Mouse (Mus musculus): ENCODE measurements around the gene Auts2. TPM values are rescaled to one million over a fixed set of nuclear protein-coding genes. Genes with fewer than 3 reads are reported as not detected.
A peak's percentile ranks its signal among the peaks of the same experiment; 100 is the strongest.

The Auts2 gene
- polyA plus RNA-seq, 1 experiment from 2014 or later, result 56.7 TPM

DNA sequence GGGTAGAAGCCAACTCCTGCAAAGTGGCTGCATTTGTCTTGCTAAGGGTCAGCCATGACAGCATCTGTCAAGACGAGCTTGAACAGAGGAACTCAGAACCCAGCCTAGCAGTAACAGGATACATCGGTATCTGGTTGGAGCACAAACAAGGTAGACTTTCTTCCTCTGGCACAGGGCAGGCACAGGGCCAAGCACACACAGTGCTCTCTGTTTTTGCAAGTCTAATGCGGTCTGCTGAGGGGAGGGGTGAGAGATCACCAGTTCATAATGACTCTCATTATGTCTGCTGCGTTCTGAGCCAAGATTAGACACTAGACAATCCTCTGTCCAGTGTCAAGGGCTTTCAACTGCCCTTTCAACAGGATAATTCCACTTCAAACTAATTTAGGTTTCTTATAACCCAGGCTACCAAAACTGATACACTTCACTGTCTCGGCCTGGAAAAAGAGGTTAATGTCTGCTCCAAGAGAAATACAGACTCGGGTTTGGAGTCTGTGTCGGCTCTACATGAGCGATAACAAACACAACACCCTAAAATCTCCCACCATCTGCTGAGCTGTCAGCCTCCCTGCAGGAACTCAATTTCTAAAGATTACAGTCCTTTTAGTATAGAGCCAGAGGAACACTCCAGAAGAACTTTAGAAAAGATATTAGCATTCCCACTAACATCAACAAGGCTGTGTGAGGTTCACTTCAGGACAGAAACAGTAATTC lies 313.3 kb downstream of the Auts2 start:
- Histone ChIP-seq H3K36me3 (no peaks in the 10 kb centered on the region), H3K9me3 (no peaks in the 10 kb centered on the region), H3K27ac (0 out of 2 replicates have a peak overlapping the region, but pooled peaks have one; percentile 29), H3K4me3 (no peak overlapping the region), H3K27me3 (ENCODE audit: insufficient read depth, poor library complexity, severe bottlenecking) (no peaks in the 10 kb centered on the region), H3K4me1 (replicated peaks) (peaks cover 40% of the 10 kb centered on the region)
- WGBS, result 33% methylated on average over 8 of the region's 8 CpGs
- peak; percentile 47 for DNase-seq (ENCODE audit: low spot score)

DNA sequence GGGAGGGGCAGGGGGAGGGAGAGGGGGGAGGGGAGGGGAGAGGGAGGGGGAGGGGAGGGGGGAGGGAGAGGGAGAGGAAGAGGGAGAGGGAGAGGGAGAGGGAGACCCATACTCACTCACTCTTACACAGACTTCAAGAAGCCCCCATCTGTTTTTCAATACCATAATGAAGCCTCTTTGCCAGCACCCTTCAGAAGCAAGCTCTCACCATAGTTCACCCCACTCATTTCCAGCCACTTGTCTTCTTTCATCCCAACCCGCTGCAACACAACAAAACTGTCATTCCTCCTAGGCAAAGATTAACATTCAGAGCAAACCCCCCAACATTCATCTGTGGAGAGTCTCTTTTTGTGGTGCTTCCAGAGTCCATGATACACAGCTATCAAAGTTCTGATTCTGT lies 314.1 kb downstream of the Auts2 start:
- Histone ChIP-seq H3K4me1 (replicated peaks) (peaks cover 42% of the 10 kb centered on the region), H3K27me3 (ENCODE audit: insufficient read depth, poor library complexity, severe bottlenecking) (no peaks in the 10 kb centered on the region), H3K27ac (peak overlapping the region; percentile 13; the same call in 1 of the 2 replicates), H3K36me3 (no peaks in the 10 kb centered on the region), H3K4me3 (no peak overlapping the region), H3K9me3 (no peaks in the 10 kb centered on the region)
- no peak for DNase-seq (ENCODE audit: low spot score)
- WGBS, result 69% methylated on average over 1 of the region's 1 CpGs

DNA sequence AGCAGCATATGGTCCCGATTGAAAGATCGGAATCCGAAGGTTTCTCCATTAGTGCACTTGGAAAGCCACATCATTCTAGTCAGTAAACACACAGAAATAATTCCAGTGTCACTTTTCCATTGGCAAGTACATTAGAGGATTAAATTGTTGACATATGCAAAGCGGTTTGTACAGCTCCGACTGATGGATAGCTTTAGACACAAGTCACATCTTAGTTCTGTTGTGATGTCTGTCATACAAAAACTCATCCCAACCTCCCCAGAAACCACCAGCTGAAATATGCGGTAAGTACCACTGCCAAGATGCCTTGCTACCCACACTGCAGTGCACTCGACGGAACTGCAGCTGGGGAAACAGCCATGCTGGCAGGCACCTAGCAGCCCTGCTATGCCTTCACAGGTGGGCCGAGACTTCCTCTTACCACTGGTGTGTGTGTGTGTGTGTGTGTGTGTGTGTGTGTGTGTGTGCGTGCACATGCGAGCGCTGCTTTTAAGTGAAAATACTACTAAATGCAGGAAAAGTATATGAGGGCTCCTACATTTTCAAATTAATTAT lies 322.7 kb downstream of the Auts2 start:
- no peak overlapping the region for H3K27ac ChIP-seq
- H3K4me3 ChIP-seq, result no peak overlapping the region
- peaks cover 12% of the 10 kb centered on the region; the same call in 1 of the 2 replicates for H3K4me1 ChIP-seq (replicated peaks)
- H3K27me3 ChIP-seq (ENCODE audit: insufficient read depth, poor library complexity, severe bottlenecking), result no peaks in the 10 kb centered on the region
- no peaks in the 10 kb centered on the region for H3K36me3 ChIP-seq
- 91% methylated on average over 12 of the region's 12 CpGs for WGBS
- H3K9me3 ChIP-seq, result no peaks in the 10 kb centered on the region
- no peak for DNase-seq (ENCODE audit: low spot score)

DNA sequence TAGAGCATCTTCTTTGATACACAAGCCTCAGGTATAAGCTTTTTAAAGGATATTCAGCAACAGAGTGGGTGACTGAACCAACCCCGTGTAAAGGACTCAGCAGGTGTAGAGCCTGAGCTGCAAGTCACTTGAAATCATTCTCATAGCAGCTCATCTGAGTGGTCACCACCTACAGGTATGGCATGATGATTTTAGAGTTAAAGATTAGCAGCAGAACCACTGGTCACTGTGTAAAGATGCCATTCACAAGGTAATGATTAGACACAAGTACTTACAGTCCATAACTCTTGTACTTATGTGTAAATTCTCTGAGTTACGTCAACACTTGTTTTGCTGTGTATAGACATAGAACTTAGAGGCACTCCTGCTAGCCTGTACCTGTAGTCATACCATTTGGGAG lies 327.0 kb downstream of the Auts2 start:
- no peak for DNase-seq (ENCODE audit: low spot score)
- Histone ChIP-seq H3K9me3 (no peaks in the 10 kb centered on the region), H3K4me1 (replicated peaks) (peaks cover 13% of the 10 kb centered on the region; the same call in 1 of the 2 replicates), H3K36me3 (no peaks in the 10 kb centered on the region), H3K27ac (no peak overlapping the region), H3K27me3 (ENCODE audit: insufficient read depth, poor library complexity, severe bottlenecking) (no peaks in the 10 kb centered on the region), H3K4me3 (no peak overlapping the region)
- 90% methylated on average over 2 of the region's 2 CpGs for WGBS

DNA sequence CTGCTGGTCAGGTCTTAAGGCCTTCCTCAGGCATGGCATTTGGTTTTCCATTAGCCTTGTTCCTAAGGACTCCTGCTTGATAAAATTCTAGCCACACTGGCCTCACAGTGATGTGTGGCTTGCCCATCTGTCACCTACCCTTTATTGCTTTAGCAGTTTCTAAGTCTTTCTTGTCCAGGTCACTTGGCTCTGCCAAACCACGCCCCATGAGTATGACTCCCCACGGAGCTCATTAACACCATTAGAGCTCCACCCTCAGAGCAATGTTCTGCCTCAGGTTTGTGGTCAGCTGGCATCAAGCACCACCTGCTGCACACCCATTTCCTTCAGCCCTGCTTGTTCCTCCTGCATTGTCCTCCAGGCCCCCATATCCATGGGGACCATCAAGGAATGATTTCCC lies 330.7 kb downstream of the Auts2 start:
- 85% methylated on average over 2 of the region's 2 CpGs for WGBS
- no peaks in the 10 kb centered on the region for H3K9me3 ChIP-seq
- H3K27ac ChIP-seq, result no peak overlapping the region
- peaks cover 12% of the 10 kb centered on the region; the same call in 1 of the 2 replicates for H3K4me1 ChIP-seq (replicated peaks)
- H3K4me3 ChIP-seq, result no peak overlapping the region
- no peaks in the 10 kb centered on the region for H3K27me3 ChIP-seq (ENCODE audit: insufficient read depth, poor library complexity, severe bottlenecking)
- no peak for DNase-seq (ENCODE audit: low spot score)
- H3K36me3 ChIP-seq, result no peaks in the 10 kb centered on the region

DNA sequence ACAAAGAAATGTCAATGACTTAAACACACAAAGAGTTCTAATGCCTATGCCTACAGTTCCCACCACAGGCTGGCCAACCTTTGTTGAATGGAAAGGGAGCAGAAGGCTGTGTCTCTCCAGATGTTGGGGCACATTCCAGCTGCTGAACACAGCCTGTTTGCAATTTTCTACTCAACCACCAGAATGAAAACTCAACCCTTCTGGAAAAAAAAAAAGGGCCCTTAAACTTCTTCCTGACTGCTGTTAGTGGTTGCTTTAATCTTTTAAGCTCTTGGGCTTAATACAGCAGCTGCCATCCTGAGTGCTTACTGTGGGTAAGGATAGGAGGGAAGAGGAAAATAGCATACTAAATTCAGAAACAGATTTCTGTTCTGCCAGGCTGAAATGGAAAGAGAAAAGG lies 333.4 kb downstream of the Auts2 start:
- 0 out of 2 replicates have a peak, but pooled peaks cover 8% of the 10 kb centered on the region for H3K4me1 ChIP-seq (replicated peaks)
- H3K27ac ChIP-seq, result no peak overlapping the region
- H3K9me3 ChIP-seq, result no peaks in the 10 kb centered on the region
- H3K36me3 ChIP-seq, result no peaks in the 10 kb centered on the region
- H3K4me3 ChIP-seq, result no peak overlapping the region
- DNase-seq (ENCODE audit: low spot score), result no peak
- no peaks in the 10 kb centered on the region for H3K27me3 ChIP-seq (ENCODE audit: insufficient read depth, poor library complexity, severe bottlenecking)

DNA sequence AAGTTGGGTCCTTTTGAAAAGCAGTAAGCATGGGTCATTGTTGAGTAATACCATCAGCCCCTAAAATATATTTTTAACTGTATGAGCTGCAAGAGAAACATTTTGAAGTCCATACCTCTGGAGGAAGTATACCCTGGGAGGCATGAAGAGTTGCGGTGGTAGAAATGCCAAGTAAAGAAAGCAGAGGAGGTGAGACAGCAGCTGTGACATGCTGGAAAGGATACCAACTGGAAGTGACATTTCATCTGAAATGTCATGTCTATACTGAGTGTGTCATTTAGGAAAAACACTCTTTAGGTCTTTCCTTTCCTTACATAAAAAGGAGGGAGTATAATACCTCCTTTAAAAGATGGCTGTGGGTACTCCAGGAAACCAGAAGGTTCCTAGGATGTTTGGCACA lies 336.9 kb downstream of the Auts2 start:
- H3K27ac ChIP-seq, result no peak overlapping the region
- no peaks in the 10 kb centered on the region for H3K9me3 ChIP-seq
- H3K4me3 ChIP-seq, result no peak overlapping the region
- no peaks in the 10 kb centered on the region for H3K36me3 ChIP-seq
- 0 out of 2 replicates have a peak, but pooled peaks cover 3% of the 10 kb centered on the region for H3K4me1 ChIP-seq (replicated peaks)
- no peak for DNase-seq (ENCODE audit: low spot score)
- WGBS, result 92% methylated on average over 1 of the region's 1 CpGs
- no peaks in the 10 kb centered on the region for H3K27me3 ChIP-seq (ENCODE audit: insufficient read depth, poor library complexity, severe bottlenecking)

DNA sequence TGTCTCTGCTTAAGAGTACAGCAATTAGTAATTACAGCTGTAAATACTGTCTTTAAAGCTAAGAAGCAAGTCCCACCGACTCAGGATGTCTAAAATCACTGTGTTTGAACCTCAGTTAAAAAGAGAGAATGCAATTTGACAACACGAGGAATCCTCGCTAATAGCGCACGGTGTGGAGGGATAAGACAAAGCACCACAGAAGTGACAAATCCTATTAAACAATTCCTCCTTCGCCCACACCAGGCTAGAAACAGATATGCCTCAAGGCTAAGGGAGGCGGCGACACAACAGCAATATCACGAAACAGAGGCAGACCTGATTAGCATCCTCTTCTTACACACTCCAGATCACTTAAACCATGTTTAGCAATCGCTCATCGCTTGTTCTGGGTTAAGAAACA lies 339.3 kb downstream of the Auts2 start:
- WGBS, result 82% methylated on average over 11 of the region's 11 CpGs
- 0 out of 2 replicates have a peak, but pooled peaks cover 4% of the 10 kb centered on the region for H3K4me1 ChIP-seq (replicated peaks)
- no peak overlapping the region for H3K27ac ChIP-seq
- H3K9me3 ChIP-seq, result no peaks in the 10 kb centered on the region
- H3K36me3 ChIP-seq, result no peaks in the 10 kb centered on the region
- no peak overlapping the region for H3K4me3 ChIP-seq
- DNase-seq (ENCODE audit: low spot score), result no peak
- no peaks in the 10 kb centered on the region for H3K27me3 ChIP-seq (ENCODE audit: insufficient read depth, poor library complexity, severe bottlenecking)

DNA sequence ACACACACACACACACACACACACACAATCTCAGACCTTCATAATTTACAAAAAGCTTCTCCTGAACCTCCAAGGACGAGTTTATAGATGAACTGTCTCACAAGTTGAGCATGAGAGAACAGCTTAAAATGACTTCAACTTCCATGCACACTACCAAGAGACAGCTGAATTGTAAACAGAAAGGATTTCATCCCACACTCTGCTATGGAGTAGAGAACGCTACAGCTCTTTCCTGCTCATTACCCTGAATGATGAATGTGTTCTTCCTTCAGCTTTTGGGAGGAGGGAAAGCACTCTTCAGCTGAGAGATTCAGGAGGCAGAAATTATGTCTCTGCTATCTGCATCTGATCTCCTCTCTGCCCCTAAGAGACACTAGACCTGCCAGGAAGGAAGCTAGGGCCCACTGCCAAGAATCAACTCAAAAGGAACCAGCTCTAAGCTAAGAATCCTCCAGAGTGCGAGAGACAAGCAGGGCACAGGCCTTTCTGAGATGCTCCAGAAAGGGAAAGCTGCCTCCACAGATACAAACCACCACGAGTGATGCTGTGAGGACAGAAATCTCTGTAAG lies 342.0 kb downstream of the Auts2 start:
- Histone ChIP-seq H3K27ac (peak overlapping the region; percentile 45; the same call in 1 of the 2 replicates), H3K4me1 (replicated peaks) (0 out of 2 replicates have a peak, but pooled peaks cover 4% of the 10 kb centered on the region), H3K36me3 (no peaks in the 10 kb centered on the region), H3K9me3 (no peaks in the 10 kb centered on the region), H3K4me3 (no peak overlapping the region), H3K27me3 (ENCODE audit: insufficient read depth, poor library complexity, severe bottlenecking) (no peaks in the 10 kb centered on the region)
- 80% methylated on average over 4 of the region's 4 CpGs for WGBS
- DNase-seq (ENCODE audit: low spot score), result no peak

DNA sequence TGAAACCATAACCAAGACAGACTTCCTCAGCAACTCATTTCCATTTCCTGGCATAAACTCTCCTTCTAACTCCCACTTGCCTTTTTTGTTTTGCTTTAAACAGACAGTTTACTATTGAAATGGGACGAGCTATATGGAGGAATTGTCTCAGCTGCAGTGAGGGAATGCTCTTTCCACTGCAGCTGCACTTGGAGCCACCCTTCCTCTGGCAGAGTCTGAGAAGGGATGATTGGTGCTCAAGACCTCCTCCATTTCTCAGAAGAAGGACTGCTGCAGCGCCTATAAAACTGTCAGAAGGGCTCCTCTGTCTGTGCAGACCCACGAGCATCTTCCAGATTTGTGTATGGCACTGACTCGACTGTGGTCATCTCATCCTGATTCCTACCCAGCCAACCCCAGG lies 342.5 kb downstream of the Auts2 start:
- H3K27ac ChIP-seq, result no peak overlapping the region
- no peaks in the 10 kb centered on the region for H3K27me3 ChIP-seq (ENCODE audit: insufficient read depth, poor library complexity, severe bottlenecking)
- no peaks in the 10 kb centered on the region for H3K9me3 ChIP-seq
- DNase-seq (ENCODE audit: low spot score), result no peak
- H3K4me1 ChIP-seq (replicated peaks), result 0 out of 2 replicates have a peak, but pooled peaks cover 4% of the 10 kb centered on the region
- no peak overlapping the region for H3K4me3 ChIP-seq
- WGBS, result 79% methylated on average over 4 of the region's 4 CpGs
- no peaks in the 10 kb centered on the region for H3K36me3 ChIP-seq

DNA sequence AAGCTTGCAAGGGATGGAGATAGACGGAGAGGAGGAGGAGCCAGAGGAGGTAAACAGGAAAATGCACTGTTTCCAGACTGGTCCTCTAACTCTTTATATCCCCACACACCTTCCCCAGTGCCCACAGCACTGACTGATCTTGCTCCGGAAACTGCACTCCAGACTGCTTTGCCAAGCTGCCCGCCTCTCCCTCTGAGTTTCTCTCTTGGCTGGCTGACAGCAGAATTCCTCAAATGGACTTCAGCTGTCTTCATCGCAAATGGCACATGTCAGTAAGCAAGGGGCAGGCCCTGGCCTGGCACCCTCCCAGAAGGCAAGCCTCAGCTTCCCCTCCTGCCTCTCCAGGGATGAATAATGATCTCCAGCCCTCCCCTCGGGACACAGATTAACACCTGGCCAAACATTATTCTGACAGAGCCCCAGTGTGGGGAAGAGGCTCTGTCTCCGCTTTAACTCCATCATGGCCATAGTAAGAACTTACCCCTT lies 348.1 kb downstream of the Auts2 start:
- Histone ChIP-seq H3K27ac (no peak overlapping the region), H3K4me1 (replicated peaks) (peaks cover 11% of the 10 kb centered on the region), H3K27me3 (ENCODE audit: insufficient read depth, poor library complexity, severe bottlenecking) (no peaks in the 10 kb centered on the region), H3K4me3 (no peak overlapping the region), H3K9me3 (no peaks in the 10 kb centered on the region), H3K36me3 (no peaks in the 10 kb centered on the region)
- peak; percentile 20 for DNase-seq (ENCODE audit: low spot score)
- WGBS, result 53% methylated on average over 6 of the region's 6 CpGs

DNA sequence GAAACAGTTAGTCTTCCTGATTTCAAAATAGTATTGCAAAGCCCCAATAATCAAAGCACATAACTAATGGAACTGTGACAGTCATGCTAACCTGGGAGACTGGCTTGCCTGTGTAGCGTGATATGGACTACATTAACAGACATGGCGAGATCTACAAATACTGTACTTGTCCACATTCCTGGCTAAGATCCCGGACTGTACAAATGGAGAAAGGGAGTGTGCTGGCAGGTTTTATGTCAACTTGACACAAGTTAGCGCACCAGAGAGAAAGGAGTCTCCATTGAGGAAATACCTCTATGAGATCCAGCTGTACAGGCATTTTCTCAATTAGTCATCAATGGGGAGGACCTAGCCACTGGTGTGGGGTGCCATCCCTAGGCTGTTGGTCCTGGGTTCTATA lies 353.0 kb downstream of the Auts2 start:
- WGBS, result 94% methylated on average over 4 of the region's 4 CpGs
- Histone ChIP-seq H3K9me3 (no peaks in the 10 kb centered on the region), H3K4me1 (replicated peaks) (peaks cover 41% of the 10 kb centered on the region), H3K27me3 (ENCODE audit: insufficient read depth, poor library complexity, severe bottlenecking) (no peaks in the 10 kb centered on the region), H3K4me3 (no peak overlapping the region), H3K36me3 (no peaks in the 10 kb centered on the region), H3K27ac (no peak overlapping the region)
- no peak for DNase-seq (ENCODE audit: low spot score)

DNA sequence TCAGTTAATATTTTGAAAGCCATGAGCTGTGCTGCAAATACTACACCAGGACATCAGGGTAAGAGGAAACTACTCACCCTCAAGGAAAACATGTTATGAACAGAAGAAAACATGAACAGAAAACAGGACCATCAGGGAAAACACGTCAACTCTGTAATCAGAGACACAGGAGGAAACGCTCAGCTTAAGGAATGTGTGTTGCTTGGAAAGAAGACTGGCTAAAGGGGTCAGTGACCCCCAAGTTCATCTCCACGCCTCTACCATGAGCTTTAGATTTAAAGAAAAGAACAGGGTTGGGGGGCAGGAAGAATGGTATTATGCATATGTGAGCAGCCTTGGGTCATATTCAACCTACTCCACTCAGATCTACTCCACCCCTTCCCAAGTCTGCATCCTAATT lies 356.5 kb downstream of the Auts2 start:
- no peak for DNase-seq (ENCODE audit: low spot score)
- 25% methylated on average over 3 of the region's 3 CpGs for WGBS

More for the DNA sequence above, 356.5 kb downstream of the Auts2 start:
- no peaks in the 10 kb centered on the region for H3K27me3 ChIP-seq (ENCODE audit: insufficient read depth, poor library complexity, severe bottlenecking)
- H3K27ac ChIP-seq, result peak overlapping the region; percentile 59; the same call in 1 of the 2 replicates
- H3K4me3 ChIP-seq, result no peak overlapping the region
- H3K36me3 ChIP-seq, result no peaks in the 10 kb centered on the region
- peaks cover 32% of the 10 kb centered on the region for H3K4me1 ChIP-seq (replicated peaks)
- H3K9me3 ChIP-seq, result no peaks in the 10 kb centered on the region
